Mouse (Mus musculus) stomach, embryonic 16.5 days (tissue): ENCODE results near the gene Igfbp7. TPM values are rescaled to one million over a fixed set of nuclear protein-coding genes. Genes with fewer than 3 reads are reported as not detected.

Source experiments
- ATAC-seq: fragments of 200-750 bp; cut with Nextera tagmentation; 2 replicates; pipeline ENCODE4 v1.8.0; 2017; ENCODE audit warnings: moderate number of reproducible peaks, moderate TSS enrichment; ENCODE audit not compliant: insufficient read depth, low FRiP score
- H3K27ac ChIP-seq: fragments of 300-500 bp; sonication (generic); 2 replicates; pipeline ENCODE4 v1.5.1; 2014; ENCODE audit warnings: low read length
- H3K27me3 ChIP-seq: fragments of 300-500 bp; sonication (generic); 2 replicates; pipeline ENCODE4 v1.6.1; 2014; ENCODE audit warnings: low read length, control low read depth, mixed read lengths; ENCODE audit not compliant: control insufficient read depth, insufficient read depth
- H3K36me3 ChIP-seq: fragments of 300-500 bp; sonication (generic); 2 replicates; pipeline ENCODE4 v1.6.1; 2014; ENCODE audit warnings: low read length; ENCODE audit not compliant: control insufficient read depth, insufficient read depth
- H3K4me1 ChIP-seq: fragments of 300-500 bp; sonication (generic); 2 replicates; pipeline ENCODE4 v1.6.1; 2014; ENCODE audit warnings: low read length, control low read depth, mixed read lengths; ENCODE audit not compliant: control insufficient read depth, insufficient read depth
- H3K4me2 ChIP-seq: fragments of 300-500 bp; sonication (generic); 2 replicates; pipeline ENCODE4 v1.6.1; 2014; ENCODE audit warnings: low read depth, low read length, mixed read lengths
- H3K4me3 ChIP-seq: fragments of 300-500 bp; sonication (generic); replicated peaks from 2 replicates; pipeline ENCODE4 v1.5.1; 2014; ENCODE audit warnings: mild to moderate bottlenecking, low read length
- H3K9ac ChIP-seq: fragments of 300-500 bp; sonication (generic); 2 replicates; pipeline ENCODE4 v1.6.1; 2014; ENCODE audit warnings: low read length
- H3K9me3 ChIP-seq: fragments of 300-500 bp; sonication (generic); replicated peaks from 2 replicates; pipeline ENCODE4 v1.6.1; 2016; ENCODE audit warnings: low read length, control low read depth; ENCODE audit not compliant: control insufficient read depth
- WGBS: fragments of 180-500 bp; shearing (Covaris S2); extraction: QIAGEN DNeasy Blood & Tissue Kit; methylation state at CpG from one replicate; pipeline ENCODE4 v1.1.7; 2014; 5-methylcytosine and 5-hydroxymethylcytosine counted together
- polyA plus RNA-seq: library from polyadenylated mRNA; unstranded; fragments of >200 nt; fragmentation: Nextera tagmentation; extraction: Ambion mirVana; gene quantifications from 2 replicates; pipeline ENCODE4 v1.2.1, GENCODE M21; 2015

Gene Igfbp7
- polyA plus RNA-seq, 1 experiment from 2014 or later, result 178 TPM

DNA sequence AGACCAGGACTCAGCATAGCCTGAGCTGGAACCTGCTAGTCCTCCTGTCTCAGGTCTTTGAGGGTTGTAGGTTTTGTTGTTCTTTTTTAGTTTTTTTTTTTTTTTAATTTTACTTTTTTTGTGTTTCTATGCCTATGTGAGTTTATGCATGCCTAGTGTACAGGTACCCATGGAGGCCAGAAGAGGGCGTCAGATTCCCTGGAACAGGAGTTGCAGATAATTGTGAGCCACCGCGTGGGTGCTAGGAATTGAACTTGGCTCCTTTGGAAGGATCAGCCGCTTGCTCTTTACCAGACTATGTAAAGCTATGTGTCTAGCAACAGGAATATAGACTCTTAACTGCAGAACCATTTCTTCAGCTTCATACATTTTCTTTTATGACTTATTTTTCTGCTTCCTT is 93.6 kb downstream of the Igfbp7 start:
- Histone ChIP-seq H3K9ac (no peak overlapping the region), H3K4me1 (peaks cover 8% of the 10 kb centered on the region; the same call in 1 of the 2 replicates), H3K4me2 (no peak overlapping the region), H3K27me3 (no peaks in the 10 kb centered on the region), H3K36me3 (peaks cover 14% of the 10 kb centered on the region; the same call in 1 of the 2 replicates), H3K9me3 (no peaks in the 10 kb centered on the region), H3K27ac (no peak overlapping the region), H3K4me3 (no peak overlapping the region)
- ATAC-seq, result no peak
- 95% methylated on average over 4 of the region's 4 CpGs for WGBS

DNA sequence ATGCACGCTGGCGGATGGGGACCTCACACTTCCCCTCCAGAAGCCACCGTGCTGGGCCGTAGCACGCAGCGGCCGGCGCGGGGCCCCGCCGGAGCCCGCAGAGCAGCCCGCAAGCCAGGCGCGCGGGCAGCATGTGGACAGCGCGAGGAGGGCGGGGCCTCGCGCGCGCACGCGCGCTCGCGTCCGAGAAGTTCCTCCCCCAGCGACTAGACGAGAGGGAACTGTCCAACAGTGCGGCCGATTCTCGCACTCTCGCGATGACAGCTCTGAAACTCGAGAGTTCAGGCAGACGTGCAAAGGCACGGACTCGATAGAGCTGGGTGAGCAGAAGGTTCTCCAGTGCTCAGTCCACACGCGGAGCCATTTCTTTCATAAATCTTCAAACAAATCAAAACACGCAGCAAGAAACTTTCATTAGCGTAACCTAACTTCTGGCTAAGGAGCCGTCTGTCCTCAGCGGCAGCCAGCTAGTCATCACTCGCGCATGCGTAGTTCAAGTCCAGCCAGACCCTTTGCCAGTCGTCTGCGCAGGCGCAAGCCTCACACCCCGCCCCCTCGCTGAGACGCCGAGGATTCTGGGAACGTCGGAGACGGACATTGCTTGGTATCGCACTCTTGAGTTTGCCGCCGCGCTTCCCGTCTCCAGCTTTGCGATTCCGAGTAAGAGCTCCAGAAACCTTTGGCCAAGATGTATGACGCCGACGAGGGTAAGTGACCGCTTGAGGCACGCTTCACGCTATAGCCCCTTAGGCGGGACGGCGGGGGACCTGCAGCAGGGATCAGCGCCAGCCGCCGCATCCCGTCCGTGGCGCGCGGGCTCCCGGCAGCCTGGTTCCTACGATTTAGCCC is 97.7 kb downstream of the Igfbp7 start, which contains the start of the genes Noa1 and Polr2b:
TSS of gene Noa1 (minus strand) at position 161 of the 849 bp plus-strand sequence.
TSS of gene Polr2b (plus strand) at position 224 of the 849 bp plus-strand sequence.
- Histone ChIP-seq H3K4me3 (peak within 1 kb of the TSS; percentile 93), H3K36me3 (peaks cover 8% of the 10 kb centered on the region), H3K9me3 (no peaks in the 10 kb centered on the region), H3K27me3 (no peaks in the 10 kb centered on the region), H3K4me2 (peak within 1 kb of the TSS; percentile 98), H3K27ac (peak within 1 kb of the TSS; percentile 93), H3K4me1 (peaks cover 23% of the 10 kb centered on the region), H3K9ac (peak within 1 kb of the TSS; percentile 94)
- peak; percentile 97 for ATAC-seq
- WGBS, result under 1% methylated on average over 85 of the region's 85 CpGs

DNA sequence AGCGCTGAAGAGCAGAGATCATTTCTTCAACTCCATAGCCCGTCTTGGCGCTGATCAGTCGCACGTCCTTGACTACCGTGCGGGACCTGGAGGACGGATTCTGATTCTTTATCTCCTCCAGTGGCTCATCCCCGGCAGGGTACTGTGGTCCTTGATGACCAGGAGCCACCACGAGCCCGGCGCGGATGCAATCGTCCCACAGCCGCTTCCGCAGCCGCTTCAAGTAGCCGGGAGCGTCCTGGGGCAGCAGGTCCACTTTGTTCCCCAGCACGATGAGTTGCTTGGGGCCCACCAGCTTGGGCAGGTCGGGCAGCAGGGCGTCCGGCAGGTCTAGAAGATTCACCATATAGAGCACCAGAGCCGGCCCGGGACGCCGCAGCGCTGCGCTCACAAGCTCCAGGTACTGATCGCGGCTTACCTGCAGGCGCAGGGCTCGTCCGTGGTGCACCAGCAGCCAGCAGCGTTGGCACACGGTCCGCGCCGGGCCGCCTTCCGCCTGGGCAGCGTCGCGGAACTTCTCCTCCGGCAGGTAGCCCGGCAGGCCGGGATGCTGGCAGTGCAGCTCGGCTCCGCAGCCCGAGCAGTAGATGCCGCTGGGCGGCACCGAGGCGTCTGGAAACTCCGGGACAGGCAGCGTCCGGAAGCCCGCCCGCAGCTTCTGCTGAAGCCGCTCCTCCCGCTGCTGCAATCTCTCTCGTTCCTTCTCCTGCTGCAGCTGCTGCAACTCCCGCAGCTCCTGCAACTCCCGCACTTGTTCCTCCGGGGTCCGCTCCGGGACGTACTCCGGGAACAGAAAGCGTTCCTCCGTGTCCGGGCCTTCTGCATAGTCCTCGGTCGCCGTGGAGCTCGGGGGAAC is 98.6 kb downstream of the Igfbp7 start:
- Histone ChIP-seq H3K9me3 (no peaks in the 10 kb centered on the region), H3K4me3 (peak overlapping the region; percentile 93), H3K9ac (peak overlapping the region; percentile 94), H3K4me1 (peaks cover 23% of the 10 kb centered on the region), H3K27me3 (no peaks in the 10 kb centered on the region), H3K27ac (peak overlapping the region; percentile 93; the same call in 1 of the 2 replicates), H3K4me2 (peak overlapping the region; percentile 98), H3K36me3 (peaks cover 10% of the 10 kb centered on the region)
- under 1% methylated on average over 76 of the region's 76 CpGs for WGBS
- ATAC-seq, result peak; percentile 6; the same call in 1 of the 2 replicates

DNA sequence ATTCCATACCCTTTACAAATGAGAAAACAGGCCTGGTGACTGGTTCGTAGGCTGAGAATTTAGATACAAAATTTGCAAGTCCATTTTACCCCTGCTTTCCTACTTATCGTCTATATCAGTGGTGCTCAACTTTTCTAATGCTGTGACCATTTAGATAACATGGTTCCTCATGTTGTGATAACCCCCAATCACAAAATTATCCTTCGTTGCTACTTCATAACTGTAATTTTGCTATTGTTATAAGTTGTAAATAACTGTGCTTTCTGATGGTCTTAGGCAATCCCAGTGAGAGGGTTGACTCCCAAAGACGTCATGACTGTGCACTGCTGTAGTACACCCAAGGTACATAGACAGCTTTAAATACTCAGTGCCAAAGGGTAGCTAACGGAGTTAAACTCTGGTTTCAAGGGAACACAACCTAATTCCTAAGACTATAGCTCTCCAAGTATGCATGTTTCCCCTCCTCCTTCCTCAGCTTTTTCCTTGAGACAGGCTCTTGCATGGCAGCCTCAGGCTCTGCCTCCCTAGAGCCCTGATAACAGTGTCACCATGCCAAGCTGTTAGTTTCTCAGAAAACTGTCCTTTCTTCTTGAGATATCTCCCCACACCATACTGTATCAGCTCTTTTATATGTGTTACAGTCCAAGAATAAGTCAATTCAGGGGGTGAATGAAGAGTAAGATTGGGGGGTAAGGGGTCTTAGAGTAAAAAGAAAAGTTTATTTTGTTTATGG is 99.9 kb downstream of the Igfbp7 start:
- H3K27me3 ChIP-seq, result no peaks in the 10 kb centered on the region
- peaks cover 23% of the 10 kb centered on the region for H3K4me1 ChIP-seq
- WGBS, result 83% methylated on average over 5 of the region's 5 CpGs
- H3K9me3 ChIP-seq, result no peaks in the 10 kb centered on the region
- peak overlapping the region; percentile 93 for H3K4me3 ChIP-seq
- ATAC-seq, result no peak
- peak overlapping the region; percentile 98 for H3K4me2 ChIP-seq
- H3K27ac ChIP-seq, result no peak overlapping the region
- peak overlapping the region; percentile 94; the same call in 1 of the 2 replicates for H3K9ac ChIP-seq
- H3K36me3 ChIP-seq, result peaks cover 6% of the 10 kb centered on the region

DNA sequence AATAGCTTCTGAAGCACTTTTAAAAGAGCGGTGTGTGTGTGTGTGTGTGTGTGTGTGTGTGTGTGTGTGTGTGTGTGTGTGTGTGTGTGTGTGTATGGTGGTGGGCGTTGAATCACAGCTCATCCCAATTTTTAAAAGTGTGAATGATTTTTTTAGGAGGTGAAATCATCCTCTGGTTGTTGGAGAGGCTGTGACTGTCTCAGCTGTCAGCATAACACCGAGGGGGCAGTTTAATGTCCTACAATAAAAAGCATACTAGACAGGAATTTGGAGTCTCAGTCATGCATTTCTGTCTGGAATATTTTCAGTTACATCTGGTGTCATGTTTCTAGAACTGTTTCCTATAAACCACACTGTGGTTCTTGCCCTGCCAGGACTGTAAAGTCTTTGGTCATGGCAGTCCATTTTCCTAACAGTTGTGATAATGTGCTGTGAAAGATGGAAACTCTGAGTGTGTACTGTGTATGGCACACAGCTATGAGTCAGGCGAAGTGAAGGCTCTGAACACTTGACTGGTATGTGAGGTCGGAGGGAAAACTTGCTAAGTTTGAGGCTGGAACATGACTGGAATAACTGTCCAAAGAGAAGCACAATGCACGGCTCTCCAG is 106.4 kb downstream of the Igfbp7 start:
- Histone ChIP-seq H3K4me1 (no peaks in the 10 kb centered on the region), H3K27me3 (no peaks in the 10 kb centered on the region), H3K27ac (no peak overlapping the region), H3K36me3 (peaks cover 15% of the 10 kb centered on the region; the same call in 1 of the 2 replicates), H3K9me3 (no peaks in the 10 kb centered on the region), H3K4me3 (no peak overlapping the region), H3K9ac (no peak overlapping the region), H3K4me2 (no peak overlapping the region)
- ATAC-seq, result no peak
- WGBS, result 86% methylated on average over 6 of the region's 6 CpGs

DNA sequence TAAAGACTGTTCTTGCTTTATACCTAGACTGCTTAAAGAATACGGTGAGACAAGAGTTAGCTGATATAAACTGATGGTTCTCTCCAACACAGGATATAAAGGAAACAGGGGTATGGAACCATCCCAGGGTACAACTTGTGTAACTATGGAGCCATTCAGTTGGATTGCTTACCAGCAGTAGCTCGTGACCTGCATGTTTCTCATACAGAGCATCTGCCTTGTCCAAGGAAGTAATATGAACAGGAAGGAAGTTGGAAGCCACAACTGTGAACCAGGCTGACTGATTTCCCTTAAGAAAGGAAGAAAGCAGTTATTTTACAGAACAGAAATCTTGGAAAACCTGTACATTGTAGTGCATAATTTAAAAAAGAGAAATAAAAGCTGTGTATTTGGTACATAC is 108.4 kb downstream of the Igfbp7 start:
- Histone ChIP-seq H3K4me1 (no peaks in the 10 kb centered on the region), H3K4me2 (no peak overlapping the region), H3K9me3 (no peaks in the 10 kb centered on the region), H3K4me3 (no peak overlapping the region), H3K36me3 (peaks cover 17% of the 10 kb centered on the region; the same call in 1 of the 2 replicates), H3K27me3 (no peaks in the 10 kb centered on the region), H3K9ac (no peak overlapping the region), H3K27ac (no peak overlapping the region)
- ATAC-seq, result no peak
- WGBS, result 93% methylated on average over 2 of the region's 2 CpGs

Other genes with a start within 250 kb of the Igfbp7 start
- gene Spink2, start 196.6 kb downstream of the Igfbp7 start, polyA plus RNA-seq, result 1.3 and 3.2 TPM in 2 replicates
- gene Rest, start 142.6 kb downstream of the Igfbp7 start, polyA plus RNA-seq, result 21.3 and 22.5 TPM in 2 replicates
- gene Noa1, start 98.0 kb downstream of the Igfbp7 start, polyA plus RNA-seq, result 23.2 TPM in 2 replicates
- gene Polr2b, start 97.9 kb downstream of the Igfbp7 start, polyA plus RNA-seq, result 51.1 and 52.8 TPM in 2 replicates